Mouse (Mus musculus) heart, adult 8-10 months (tissue): ENCODE results near the gene Zfp513. TPM values are rescaled to one million over a fixed set of nuclear protein-coding genes. Genes with fewer than 3 reads are reported as not detected.
A peak's percentile ranks its signal among the peaks of the same experiment; 100 is the strongest.
"Not testable (repeated sequence)": the region's sequence is repeated elsewhere in the genome, so short reads cannot be mapped to it uniquely, and the experiment has no call there.

Experiments used
- DNase-seq: peaks from one replicate; pipeline ENCODE4 v3.0.0; 2022; ENCODE audit warnings: low spot score
- total RNA-seq, 4 experiments: library from RNA; stranded (reverse); gene quantifications; 2 replicates each; pipeline ENCODE4 v1.2.4; 2022

Zfp513 gene
- total RNA-seq, result 10 to 100 TPM in 1 of 4 experiments, 1 to 10 TPM in 3; 7.1 to 11.2 (median 8.1) TPM

- peak; percentile 98 for DNase-seq
Observed at GRCm38 (mm10) chr5:31201742-31202590, at the start of gene Zfp513. TSS of gene Zfp513 (minus strand) at chr5:31202303.

- DNase-seq, result no peak
Observed at GRCm38 (mm10) chr5:31251541-31252101, 49.5 kb upstream of the Zfp513 start, which contains the start of gene Krtcap3. TSS of gene Krtcap3 (plus strand) at chr5:31251691.

GRCm38 (mm10) chr5:31250716-31251115, 48.6 kb upstream of the Zfp513 start:
- no peak for DNase-seq

- DNase-seq, result no peak
Observed at GRCm38 (mm10) chr5:31242191-31242590, 40.1 kb upstream of the Zfp513 start.

GRCm38 (mm10) chr5:31241522-31242034, 39.5 kb upstream of the Zfp513 start:
- no peak for DNase-seq

- DNase-seq, result peak; percentile 94
Observed at GRCm38 (mm10) chr5:31240637-31241521, 38.8 kb upstream of the Zfp513 start, which contains the start of the genes Nrbp1 and Gm9970. TSS of gene Nrbp1 (plus strand) at chr5:31240864. TSS of gene Gm9970 (minus strand) at chr5:31241232.

GRCm38 (mm10) chr5:31226641-31227040, 24.5 kb upstream of the Zfp513 start:
- DNase-seq, result no peak

- no peak for DNase-seq
Observed at GRCm38 (mm10) chr5:31222696-31223095, 20.6 kb upstream of the Zfp513 start.

- no peak for DNase-seq
Observed at GRCm38 (mm10) chr5:31221304-31221945, 19.3 kb upstream of the Zfp513 start.

GRCm38 (mm10) chr5:31220448-31221303, 18.6 kb upstream of the Zfp513 start, which contains the start of gene Ppm1g:
TSS of gene Ppm1g (minus strand) at chr5:31220687.
- peak; percentile 97 for DNase-seq

- no peak for DNase-seq
Observed at GRCm38 (mm10) chr5:31219911-31220447, 17.9 kb upstream of the Zfp513 start.

GRCm38 (mm10) chr5:31219474-31219873, 17.4 kb upstream of the Zfp513 start:
- no peak for DNase-seq

GRCm38 (mm10) chr5:31219070-31219469, 17.0 kb upstream of the Zfp513 start:
- no peak for DNase-seq

- DNase-seq, result no peak
Observed at GRCm38 (mm10) chr5:31218294-31218693, 16.2 kb upstream of the Zfp513 start.

GRCm38 (mm10) chr5:31216554-31216953, 14.5 kb upstream of the Zfp513 start:
- DNase-seq, result not testable (repeated sequence)

- no peak for DNase-seq
Observed at GRCm38 (mm10) chr5:31204421-31204820, 2.3 kb upstream of the Zfp513 start.

GRCm38 (mm10) chr5:31203866-31204265, 1.8 kb upstream of the Zfp513 start:
- no peak for DNase-seq

- DNase-seq, result no peak
Observed at GRCm38 (mm10) chr5:31202933-31203332, 830 bp upstream of the Zfp513 start.

GRCm38 (mm10) chr5:31201042-31201741, 911 bp downstream of the Zfp513 start:
- no peak for DNase-seq
